9 mouse cellular contexts compared by ENCODE assay signal in the genomic region with DNA sequence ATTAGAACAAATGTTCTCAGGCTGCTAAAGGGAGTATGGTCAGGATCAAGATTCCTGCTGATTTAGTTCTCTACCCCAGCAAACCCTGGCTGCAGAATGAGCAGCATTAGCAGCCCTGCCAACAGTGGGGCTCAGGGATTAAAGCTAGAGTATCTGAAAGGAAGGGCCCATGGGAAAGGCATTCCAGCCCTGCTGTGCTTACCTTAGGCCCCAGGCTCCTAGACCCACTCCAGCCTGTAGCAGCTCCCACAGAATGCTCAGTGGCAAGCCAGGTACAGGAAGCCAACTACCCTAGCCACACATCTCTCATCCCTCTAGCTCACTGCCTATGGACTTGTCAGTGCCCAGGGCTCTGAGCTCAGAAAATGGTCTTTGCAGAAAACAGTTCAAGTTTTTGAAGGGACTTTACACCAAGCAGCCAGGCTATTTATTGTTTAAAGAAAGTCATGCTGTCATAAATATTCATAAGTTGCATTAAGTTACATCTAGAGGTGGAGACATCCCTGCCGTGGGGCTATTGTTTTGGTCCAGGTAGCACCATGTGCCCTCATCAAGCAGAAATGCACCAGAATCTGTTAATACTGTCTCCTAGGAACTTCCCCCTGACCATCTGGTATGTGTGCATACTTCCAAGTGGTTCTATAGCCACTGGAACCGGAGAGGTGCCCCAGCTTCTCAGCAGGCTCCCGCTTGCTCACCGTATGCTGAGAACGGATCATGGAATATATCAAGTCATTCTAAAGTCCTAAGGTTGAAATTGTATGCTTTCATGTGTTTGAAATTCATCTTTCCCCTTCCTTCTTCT.
"Had no signal": no experiment of that assay in that cellular context is flagged by ENCODE, and none has a peak within 500 bp of the region (broad histone marks: within the 10 kb centered on the region; RNA-seq: fewer than 3 reads in every experiment).

No protein-coding gene starts in this region.

- H3K36me3 ChIP-seq: limb, embryonic 13.5 days; midbrain, embryonic 13.5 days; neural tube, embryonic 15.5 days had no signal

- DNase-seq: kidney, postnatal 25 days; lung, adult 18-20 months; thymus, postnatal 4 days had no signal

- H3K27me3 ChIP-seq: limb, embryonic 13.5 days; midbrain, embryonic 13.5 days; neural tube, embryonic 15.5 days had no signal

- ATAC-seq: midbrain, embryonic 13.5 days had no signal

- H3K9me3 ChIP-seq: limb, embryonic 13.5 days; midbrain, embryonic 13.5 days; neural tube, embryonic 15.5 days had no signal

- H3K27ac ChIP-seq: limb, embryonic 13.5 days; liver, embryonic 14.5 days; midbrain, embryonic 13.5 days; neural tube, embryonic 15.5 days; stomach, postnatal 0 days had no signal

- H3K4me1 ChIP-seq: midbrain, embryonic 13.5 days had no signal

- H3K4me3 ChIP-seq: limb, embryonic 13.5 days; midbrain, embryonic 13.5 days; myocyte; neural tube, embryonic 15.5 days had no signal

- H3K9ac ChIP-seq: limb, embryonic 13.5 days; liver, embryonic 14.5 days; midbrain, embryonic 13.5 days; neural tube, embryonic 15.5 days had no signal

- H3K4me2 ChIP-seq: limb, embryonic 13.5 days; midbrain, embryonic 13.5 days; neural tube, embryonic 15.5 days had no signal
